Mouse (Mus musculus): ENCODE results near the gene Gm10190. TPM values are rescaled to one million over a fixed set of nuclear protein-coding genes. Genes with fewer than 3 reads are reported as not detected.
"Not testable (repeated sequence)": the region's sequence is repeated elsewhere in the genome, so short reads cannot be mapped to it uniquely, and the experiment has no call there.

The Gm10190 gene
- not detected in 2 replicates for total RNA-seq (2017)

GRCm38 (mm10) chr17:80372989-80373725, at the start of gene Gm10190:
Gene Gm10190 (minus strand): TSS chr17:80373541.
- ATAC-seq (replicated peaks in 1 of 2; ENCODE audit: insufficient read depth in 1 of 2, low FRiP score in 2 of 2, low TSS enrichment in 1 of 2, low read depth in 1 of 2, poor library complexity in 2 of 2, severe bottlenecking in 2 of 2), result peak; percentile 74 to 82

DNA sequence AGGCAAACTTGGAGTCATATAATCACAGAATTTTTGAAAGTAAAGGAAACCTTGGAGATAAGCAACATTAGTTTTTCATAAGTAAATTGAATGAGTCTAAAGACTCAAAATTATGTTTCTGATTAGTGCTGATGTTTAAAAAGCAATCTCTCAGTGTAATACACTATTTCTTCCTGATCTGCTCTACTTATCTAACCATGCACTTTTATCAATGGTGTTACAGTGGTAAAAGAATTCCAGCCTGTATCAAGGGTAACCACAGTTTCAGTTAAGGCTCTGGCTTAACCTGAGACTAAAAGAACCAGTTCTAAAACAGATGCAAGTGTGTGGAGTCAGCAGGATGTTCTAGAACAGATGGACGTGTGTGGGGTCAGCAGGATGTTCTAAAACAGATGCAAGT, 47.7 kb upstream of the Gm10190 start:
- ATAC-seq (replicated peaks in 1 of 2; ENCODE audit: insufficient read depth in 1 of 2, low FRiP score in 2 of 2, low TSS enrichment in 1 of 2, low read depth in 1 of 2, poor library complexity in 2 of 2, severe bottlenecking in 2 of 2), result no peak

- ATAC-seq (replicated peaks in 1 of 2; ENCODE audit: insufficient read depth in 1 of 2, low FRiP score in 2 of 2, low TSS enrichment in 1 of 2, low read depth in 1 of 2, poor library complexity in 2 of 2, severe bottlenecking in 2 of 2), result 0 out of 4 replicates have a peak, but pooled peaks of 1 of the 2 experiments have one; percentile 7
Measured at GRCm38 (mm10) chr17:80418572-80419210, 45.4 kb upstream of the Gm10190 start.

GRCm38 (mm10) chr17:80411182-80411581, 37.8 kb upstream of the Gm10190 start:
- 0 out of 4 replicates have a peak, but pooled peaks of 1 of the 2 experiments have one; percentile 42 for ATAC-seq (replicated peaks in 1 of 2; ENCODE audit: insufficient read depth in 1 of 2, low FRiP score in 2 of 2, low TSS enrichment in 1 of 2, low read depth in 1 of 2, poor library complexity in 2 of 2, severe bottlenecking in 2 of 2)

GRCm38 (mm10) chr17:80398243-80398642, 24.9 kb upstream of the Gm10190 start:
- ATAC-seq (replicated peaks in 1 of 2; ENCODE audit: insufficient read depth in 1 of 2, low FRiP score in 2 of 2, low TSS enrichment in 1 of 2, low read depth in 1 of 2, poor library complexity in 2 of 2, severe bottlenecking in 2 of 2), result no peak

DNA sequence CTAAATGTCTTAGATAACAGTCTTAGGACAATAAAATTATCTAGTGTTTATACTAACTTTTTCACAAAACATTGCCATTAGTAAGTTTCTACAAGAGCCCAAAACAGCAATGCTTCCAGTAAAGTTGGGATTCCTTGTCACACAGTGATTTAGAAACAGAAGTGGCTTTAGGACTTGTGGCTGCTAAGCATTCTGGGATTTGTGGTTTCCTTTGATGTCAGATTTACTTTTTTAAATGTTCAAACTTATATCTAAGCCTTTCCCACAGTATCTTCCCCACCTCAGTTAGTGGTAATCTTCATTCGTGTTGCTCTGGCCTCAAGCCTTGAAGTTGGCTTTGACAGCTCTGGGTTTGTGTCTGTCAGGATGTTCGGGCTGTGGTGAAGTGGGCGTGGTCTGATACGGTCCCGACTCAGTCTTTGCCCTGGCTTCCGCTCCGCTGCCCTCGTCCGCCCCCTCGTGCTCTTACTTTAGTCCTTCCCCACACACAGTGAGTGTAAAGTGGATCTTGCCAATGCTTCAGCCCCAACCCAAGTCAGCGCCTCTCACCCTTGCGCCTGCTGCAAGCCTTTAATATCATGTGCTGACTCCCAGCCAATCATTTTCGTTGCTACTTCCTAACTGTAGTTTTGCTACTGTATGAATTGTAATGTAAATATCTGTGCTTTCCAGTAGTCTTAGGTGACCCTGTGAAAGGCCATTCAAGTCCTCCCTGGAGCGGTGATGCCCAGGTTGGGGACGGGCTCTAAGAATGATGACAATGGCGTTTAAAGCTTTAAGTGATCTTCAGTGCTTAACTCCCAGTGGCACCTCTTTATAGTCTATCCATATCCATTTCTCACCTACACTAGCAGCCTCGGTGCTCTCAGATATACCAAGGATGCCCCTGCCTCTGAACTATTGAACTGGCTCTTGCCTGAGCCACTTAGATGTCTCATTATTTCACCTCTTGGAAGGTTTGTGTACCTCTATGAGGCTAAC, 18.4 kb upstream of the Gm10190 start:
- ATAC-seq (replicated peaks in 1 of 2; ENCODE audit: insufficient read depth in 1 of 2, low FRiP score in 2 of 2, low TSS enrichment in 1 of 2, low read depth in 1 of 2, poor library complexity in 2 of 2, severe bottlenecking in 2 of 2), result peak; percentile 99

- ATAC-seq (replicated peaks in 1 of 2; ENCODE audit: insufficient read depth in 1 of 2, low FRiP score in 2 of 2, low TSS enrichment in 1 of 2, low read depth in 1 of 2, poor library complexity in 2 of 2, severe bottlenecking in 2 of 2), result no peak
Measured at GRCm38 (mm10) chr17:80390024-80390423, 16.7 kb upstream of the Gm10190 start.

DNA sequence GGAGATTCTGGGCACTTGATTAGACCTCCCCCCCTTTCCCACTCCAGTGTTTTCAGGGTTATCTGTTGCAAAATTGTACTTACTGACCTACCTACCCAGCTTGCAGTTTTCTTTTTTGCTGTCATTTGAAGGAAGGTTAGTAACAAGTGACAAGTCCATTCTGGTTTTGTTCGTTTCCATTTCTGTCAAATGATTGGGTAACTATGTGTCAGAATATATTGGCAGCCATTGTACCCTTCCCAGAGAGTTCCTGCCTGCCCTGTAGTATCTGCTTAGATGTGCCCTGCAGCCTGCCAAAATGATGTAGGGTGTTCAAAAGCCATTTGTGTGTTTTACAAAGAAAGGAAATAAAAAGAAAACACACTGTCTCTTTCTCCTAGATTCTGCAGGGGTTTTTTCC, 12.3 kb upstream of the Gm10190 start:
- ATAC-seq (replicated peaks in 1 of 2; ENCODE audit: insufficient read depth in 1 of 2, low FRiP score in 2 of 2, low TSS enrichment in 1 of 2, low read depth in 1 of 2, poor library complexity in 2 of 2, severe bottlenecking in 2 of 2), result no peak

DNA sequence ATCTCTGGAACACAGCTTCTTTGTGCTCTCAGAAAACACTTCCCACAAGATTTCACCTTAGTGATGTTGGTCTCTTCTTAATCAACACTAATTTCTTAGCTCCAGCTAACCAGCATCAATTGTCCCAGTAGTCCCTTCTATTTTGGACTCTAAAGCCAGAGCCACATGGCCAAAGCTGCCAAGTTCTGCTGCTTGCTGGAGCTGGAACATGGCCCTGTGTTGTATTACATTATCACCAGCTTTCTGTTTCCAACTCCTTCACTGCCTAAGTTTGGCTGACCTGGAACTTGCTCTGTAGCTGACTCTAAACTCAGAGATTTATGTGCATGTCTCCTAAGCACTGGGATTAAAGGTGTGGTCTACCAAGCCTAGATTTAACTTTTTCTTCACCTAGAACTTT, 5.0 kb upstream of the Gm10190 start:
- ATAC-seq (replicated peaks in 1 of 2; ENCODE audit: insufficient read depth in 1 of 2, low FRiP score in 2 of 2, low TSS enrichment in 1 of 2, low read depth in 1 of 2, poor library complexity in 2 of 2, severe bottlenecking in 2 of 2), result not testable (repeated sequence)

- ATAC-seq (replicated peaks in 1 of 2; ENCODE audit: insufficient read depth in 1 of 2, low FRiP score in 2 of 2, low TSS enrichment in 1 of 2, low read depth in 1 of 2, poor library complexity in 2 of 2, severe bottlenecking in 2 of 2), result peak; percentile 50; a peak in 2 of 4 replicates
Measured at GRCm38 (mm10) chr17:80373726-80374096, 370 bp upstream of the Gm10190 start.

GRCm38 (mm10) chr17:80368606-80369005, 4.7 kb downstream of the Gm10190 start:
- no peak for ATAC-seq (replicated peaks in 1 of 2; ENCODE audit: insufficient read depth in 1 of 2, low FRiP score in 2 of 2, low TSS enrichment in 1 of 2, low read depth in 1 of 2, poor library complexity in 2 of 2, severe bottlenecking in 2 of 2)

DNA sequence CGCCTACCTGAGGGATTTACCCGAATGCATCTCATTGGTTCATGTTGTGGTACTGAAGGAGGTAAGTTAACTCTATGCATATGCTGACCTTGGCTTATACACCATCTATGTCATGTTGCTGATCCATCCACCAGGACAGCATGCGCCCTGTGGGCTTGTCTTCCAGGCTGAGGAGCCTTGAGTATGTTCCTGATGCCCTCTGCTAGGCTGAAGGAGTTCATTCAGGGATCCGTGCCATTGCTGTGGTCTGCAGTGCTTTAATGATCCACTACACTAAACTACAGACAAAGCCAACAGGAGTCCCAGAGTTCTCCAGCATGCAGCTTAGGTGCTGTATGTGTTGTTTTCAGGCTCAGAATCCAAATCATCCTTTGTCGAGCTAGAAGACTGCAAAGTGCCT, 6.1 kb downstream of the Gm10190 start:
- ATAC-seq (replicated peaks in 1 of 2; ENCODE audit: insufficient read depth in 1 of 2, low FRiP score in 2 of 2, low TSS enrichment in 1 of 2, low read depth in 1 of 2, poor library complexity in 2 of 2, severe bottlenecking in 2 of 2), result no peak

DNA sequence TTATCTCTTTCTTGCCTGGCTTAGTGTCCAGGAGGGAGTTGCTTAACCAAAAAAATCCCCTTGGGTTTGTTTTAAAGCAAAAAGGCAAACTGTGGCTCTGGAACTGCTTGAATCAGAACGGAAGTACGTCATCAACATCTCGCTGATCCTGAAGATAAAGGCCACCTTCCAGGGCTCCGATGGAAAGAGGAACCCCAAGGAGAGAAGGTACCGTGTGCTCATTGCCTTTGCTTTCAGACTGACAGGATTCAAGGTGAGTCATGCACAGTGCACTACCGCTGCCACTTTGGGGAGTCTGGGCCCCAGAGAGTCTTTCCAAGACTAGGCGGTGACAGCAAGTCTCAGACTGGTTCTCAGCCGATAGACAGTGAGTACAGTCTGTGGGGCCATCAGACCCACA, 13.1 kb downstream of the Gm10190 start:
- ATAC-seq (replicated peaks in 1 of 2; ENCODE audit: insufficient read depth in 1 of 2, low FRiP score in 2 of 2, low TSS enrichment in 1 of 2, low read depth in 1 of 2, poor library complexity in 2 of 2, severe bottlenecking in 2 of 2), result peak in 1 of 2 experiments; percentile 53; a peak in 3 of 4 replicates

GRCm38 (mm10) chr17:80347234-80347633, 26.1 kb downstream of the Gm10190 start:
- ATAC-seq (replicated peaks in 1 of 2; ENCODE audit: insufficient read depth in 1 of 2, low FRiP score in 2 of 2, low TSS enrichment in 1 of 2, low read depth in 1 of 2, poor library complexity in 2 of 2, severe bottlenecking in 2 of 2), result no peak

GRCm38 (mm10) chr17:80346591-80347125, 26.7 kb downstream of the Gm10190 start:
- no peak for ATAC-seq (replicated peaks in 1 of 2; ENCODE audit: insufficient read depth in 1 of 2, low FRiP score in 2 of 2, low TSS enrichment in 1 of 2, low read depth in 1 of 2, poor library complexity in 2 of 2, severe bottlenecking in 2 of 2)

GRCm38 (mm10) chr17:80345277-80345676, 28.1 kb downstream of the Gm10190 start:
- ATAC-seq (replicated peaks in 1 of 2; ENCODE audit: insufficient read depth in 1 of 2, low FRiP score in 2 of 2, low TSS enrichment in 1 of 2, low read depth in 1 of 2, poor library complexity in 2 of 2, severe bottlenecking in 2 of 2), result no peak

- ATAC-seq (replicated peaks in 1 of 2; ENCODE audit: insufficient read depth in 1 of 2, low FRiP score in 2 of 2, low TSS enrichment in 1 of 2, low read depth in 1 of 2, poor library complexity in 2 of 2, severe bottlenecking in 2 of 2), result no peak
Measured at GRCm38 (mm10) chr17:80332386-80332785, 41.0 kb downstream of the Gm10190 start.

Measured in hematopoietic stem cell, adult 5-6 weeks (primary cell).